Mouse (Mus musculus) liver, embryonic 16.5 days (tissue): Measurements from ENCODE around the gene Tmem259. TPM values are rescaled to one million over a fixed set of nuclear protein-coding genes. Genes with fewer than 3 reads are reported as not detected.

ENCODE experiments used
- ATAC-seq: fragments of 200-750 bp; cut with Nextera tagmentation; 2 replicates; pipeline ENCODE4 v1.8.0; 2017; ENCODE audit warnings: low read depth, mild to moderate bottlenecking, moderate number of reproducible peaks, moderate library complexity
- H3K27ac ChIP-seq: fragments of 300-500 bp; sonication (generic); 2 replicates; pipeline ENCODE4 v1.5.1; 2014; ENCODE audit warnings: mild to moderate bottlenecking, low read length
- H3K27me3 ChIP-seq: fragments of 300-500 bp; sonication (generic); 2 replicates; pipeline ENCODE4 v1.6.1; 2014; ENCODE audit warnings: low read depth, low read length, mixed read lengths; ENCODE audit not compliant: control insufficient read depth, insufficient read depth
- H3K36me3 ChIP-seq: fragments of 300-500 bp; sonication (generic); 2 replicates; pipeline ENCODE4 v1.6.1; 2014; ENCODE audit warnings: mild to moderate bottlenecking; ENCODE audit not compliant: control insufficient read depth, insufficient read depth
- H3K4me1 ChIP-seq: fragments of 300-500 bp; sonication (generic); 2 replicates; pipeline ENCODE4 v1.6.1; 2014; ENCODE audit warnings: low read depth, low read length, mixed read lengths; ENCODE audit not compliant: control insufficient read depth
- H3K4me2 ChIP-seq: fragments of 300-500 bp; sonication (generic); 2 replicates; pipeline ENCODE4 v1.6.1; 2014; ENCODE audit warnings: low read depth, low read length, mixed read lengths
- H3K4me3 ChIP-seq: fragments of 300-500 bp; sonication (generic); 2 replicates; pipeline ENCODE4 v1.5.1; 2014; ENCODE audit warnings: low read depth, mild to moderate bottlenecking, low read length
- H3K9ac ChIP-seq: fragments of 300-500 bp; sonication (generic); 2 replicates; pipeline ENCODE4 v1.6.1; 2014; ENCODE audit warnings: low read depth, low read length
- H3K9me3 ChIP-seq: fragments of 300-500 bp; sonication (generic); replicated peaks from 2 replicates; pipeline ENCODE4 v1.6.1; 2016; ENCODE audit warnings: low read length; ENCODE audit not compliant: control insufficient read depth
- WGBS: fragments of 180-500 bp; shearing (Covaris S2); extraction: QIAGEN DNeasy Blood & Tissue Kit; methylation state at CpG from one replicate; pipeline ENCODE4 v1.1.7; 2014; ENCODE audit not compliant: insufficient replicate concordance; 5-methylcytosine and 5-hydroxymethylcytosine counted together
- polyA plus RNA-seq: library from polyadenylated mRNA; unstranded; fragments of >200 nt; fragmentation: Nextera tagmentation; extraction: Ambion mirVana; gene quantifications from 2 replicates; pipeline ENCODE4 v1.2.1, GENCODE M21; 2015

Tmem259 gene
- polyA plus RNA-seq, 1 experiment from 2014 or later = 4.8 TPM

GRCm38 (mm10) chr10:79945507-79946234, 38.5 kb downstream of the Tmem259 start:
- H3K9ac ChIP-seq = no peak overlapping the region; the same call in 1 of the 2 replicates
- H3K9me3 ChIP-seq = no peaks in the 10 kb centered on the region
- WGBS = 59% methylated on average over 16 of the region's 16 CpGs
- peak overlapping the region; percentile 52 for H3K27ac ChIP-seq
- peaks cover 45% of the 10 kb centered on the region for H3K4me1 ChIP-seq
- no peak overlapping the region for H3K4me3 ChIP-seq
- peaks cover 7% of the 10 kb centered on the region; the same call in 1 of the 2 replicates for H3K36me3 ChIP-seq
- no peak overlapping the region; the same call in 1 of the 2 replicates for H3K4me2 ChIP-seq
- H3K27me3 ChIP-seq = no peaks in the 10 kb centered on the region
- ATAC-seq = no peak

DNA sequence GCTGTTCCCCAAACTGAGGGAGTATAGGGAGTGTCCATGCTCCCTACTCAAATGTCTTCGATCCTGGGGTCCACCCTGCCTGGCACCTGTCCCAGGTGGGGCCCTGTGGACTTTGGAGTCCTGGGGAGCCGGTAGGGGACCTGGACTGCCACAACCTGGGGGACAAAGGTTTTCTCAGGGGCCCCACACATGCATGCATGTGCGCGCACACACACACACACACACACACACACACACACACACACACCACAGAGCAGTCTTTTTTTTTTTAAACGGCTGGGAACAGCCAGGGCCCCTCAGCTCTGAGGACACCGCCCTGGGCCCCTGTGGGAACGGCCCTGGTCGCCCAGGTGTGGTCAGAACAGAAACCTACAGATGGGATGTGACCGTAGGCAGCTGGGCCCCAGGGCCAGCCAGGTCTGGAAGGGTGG, 40.6 kb downstream of the Tmem259 start:
- ATAC-seq = peak; percentile 32
- Histone ChIP-seq H3K27ac (peak overlapping the region; percentile 42; the same call in 1 of the 2 replicates), H3K9me3 (no peaks in the 10 kb centered on the region), H3K4me1 (peaks cover 60% of the 10 kb centered on the region), H3K4me2 (no peak overlapping the region), H3K4me3 (no peak overlapping the region), H3K36me3 (0 out of 2 replicates have a peak, but pooled peaks cover 2% of the 10 kb centered on the region), H3K9ac (peak overlapping the region; percentile 7; the same call in 1 of the 2 replicates), H3K27me3 (no peaks in the 10 kb centered on the region)
- 26% methylated on average over 9 of the region's 9 CpGs for WGBS

GRCm38 (mm10) chr10:79942988-79943387, 41.1 kb downstream of the Tmem259 start:
- Histone ChIP-seq H3K36me3 (0 out of 2 replicates have a peak, but pooled peaks cover 2% of the 10 kb centered on the region), H3K9me3 (no peaks in the 10 kb centered on the region), H3K27me3 (no peaks in the 10 kb centered on the region), H3K4me2 (no peak overlapping the region), H3K27ac (peak overlapping the region; percentile 28), H3K4me3 (no peak overlapping the region), H3K9ac (no peak overlapping the region), H3K4me1 (peaks cover 65% of the 10 kb centered on the region)
- no peak for ATAC-seq
- 52% methylated on average over 1 of the region's 1 CpGs for WGBS

DNA sequence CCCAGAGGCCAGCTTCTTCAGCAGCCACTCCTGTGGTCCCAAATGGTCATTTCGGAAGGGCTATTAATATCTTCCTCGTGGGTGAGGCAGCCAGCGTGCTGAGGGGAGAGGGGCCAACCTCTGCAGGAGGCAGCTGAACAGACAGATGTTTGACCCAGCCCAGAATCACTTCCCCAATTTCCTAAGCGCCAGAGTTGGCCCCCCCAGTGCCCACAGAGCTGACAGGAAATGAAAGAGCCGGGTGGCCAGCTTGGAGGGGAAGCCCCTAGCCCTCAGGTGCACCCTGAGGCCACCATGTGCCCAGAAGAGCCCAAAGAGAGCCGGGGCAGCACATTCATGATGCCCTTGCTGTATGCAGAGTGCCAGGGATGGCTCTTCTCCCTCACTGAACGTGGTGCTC, 43.4 kb downstream of the Tmem259 start:
- no peak overlapping the region for H3K9ac ChIP-seq
- H3K4me2 ChIP-seq = no peak overlapping the region
- H3K27ac ChIP-seq = no peak overlapping the region
- H3K4me1 ChIP-seq = peaks cover 68% of the 10 kb centered on the region
- no peak overlapping the region for H3K4me3 ChIP-seq
- H3K27me3 ChIP-seq = no peaks in the 10 kb centered on the region
- H3K9me3 ChIP-seq = no peaks in the 10 kb centered on the region
- 18% methylated on average over 7 of the region's 7 CpGs for WGBS
- no peak for ATAC-seq
- H3K36me3 ChIP-seq = no peaks in the 10 kb centered on the region

DNA sequence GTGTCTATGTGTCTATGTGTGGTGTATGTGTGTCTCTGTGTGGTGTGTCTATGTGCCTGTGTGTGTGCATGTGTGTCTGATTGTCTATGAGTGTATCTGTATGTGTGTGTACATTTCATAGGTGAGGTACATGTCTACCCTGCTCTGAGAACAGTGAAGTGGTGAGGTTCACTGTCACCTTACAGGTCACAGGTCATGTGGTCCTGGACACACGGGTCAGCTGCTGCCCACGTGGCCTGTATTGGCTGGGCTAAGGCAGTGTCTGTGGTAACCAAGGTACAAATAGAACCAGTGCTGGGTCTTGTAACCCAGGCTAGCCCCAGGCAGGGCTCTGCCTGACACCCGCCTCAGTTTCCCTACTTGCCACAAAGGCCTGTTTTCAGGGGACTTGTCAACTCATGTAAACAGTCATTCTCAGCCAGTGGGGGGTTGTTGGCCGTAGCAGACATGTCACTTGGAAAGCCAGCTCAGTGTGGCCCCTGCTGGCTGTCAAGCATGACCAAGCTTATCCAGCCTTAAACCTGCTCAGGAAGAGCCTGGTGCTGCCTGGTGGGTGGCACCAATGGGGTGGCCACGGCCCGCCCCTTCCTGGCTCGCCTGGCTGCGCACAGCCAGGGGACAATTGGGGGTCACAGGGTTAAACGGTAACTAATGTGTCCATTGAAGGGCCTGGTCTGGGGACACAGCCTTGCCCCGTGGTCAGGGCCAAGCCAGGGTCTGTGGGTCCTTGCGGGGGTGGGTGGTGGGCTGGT, 46.2 kb downstream of the Tmem259 start:
- Histone ChIP-seq H3K27ac (peak overlapping the region; percentile 83), H3K4me2 (peak overlapping the region; percentile 47; the same call in 1 of the 2 replicates), H3K36me3 (no peaks in the 10 kb centered on the region), H3K9me3 (no peaks in the 10 kb centered on the region), H3K4me1 (peaks cover 64% of the 10 kb centered on the region), H3K27me3 (no peaks in the 10 kb centered on the region), H3K4me3 (no peak overlapping the region), H3K9ac (no peak overlapping the region; the same call in 1 of the 2 replicates)
- peak; percentile 59 for ATAC-seq
- 54% methylated on average over 11 of the region's 11 CpGs for WGBS

GRCm38 (mm10) chr10:79936911-79937441, 47.2 kb downstream of the Tmem259 start:
- peaks cover 70% of the 10 kb centered on the region for H3K4me1 ChIP-seq
- peak overlapping the region; percentile 47 for H3K4me2 ChIP-seq

DNA sequence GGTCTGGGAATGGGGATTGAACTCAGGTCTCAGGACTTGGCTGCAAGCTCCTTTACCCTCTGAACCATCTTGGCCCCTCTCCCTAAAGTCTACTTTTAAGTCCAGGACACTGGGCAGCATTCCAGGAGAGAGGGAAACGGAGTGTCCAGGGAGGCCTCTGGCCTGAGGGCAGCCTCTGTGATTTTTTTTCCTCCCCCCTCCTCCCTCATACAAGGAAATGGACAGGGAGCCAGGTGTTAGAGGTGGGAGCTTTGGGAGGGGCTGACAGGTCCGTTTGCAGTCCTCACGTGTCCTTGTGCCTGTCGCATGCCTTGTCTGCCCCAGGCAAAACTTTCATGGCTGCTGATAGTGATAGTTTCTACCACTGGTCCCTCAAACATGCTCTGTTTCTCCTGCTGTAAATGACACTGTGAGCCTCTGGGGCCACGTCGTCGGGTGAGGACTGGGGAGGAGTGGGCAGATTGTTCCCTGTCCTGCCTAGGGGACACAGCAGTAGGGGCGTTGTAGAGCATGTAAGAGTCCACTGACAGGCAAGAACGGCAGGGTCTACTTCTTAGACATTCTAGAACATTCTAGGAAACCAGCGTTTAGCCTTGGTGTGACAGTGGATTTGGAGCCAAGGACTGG, 47.7 kb downstream of the Tmem259 start:
- Histone ChIP-seq H3K27me3 (no peaks in the 10 kb centered on the region), H3K36me3 (no peaks in the 10 kb centered on the region), H3K4me1 (peaks cover 74% of the 10 kb centered on the region), H3K9me3 (no peaks in the 10 kb centered on the region), H3K4me2 (peak overlapping the region; percentile 47; the same call in 1 of the 2 replicates), H3K9ac (peak overlapping the region; percentile 46), H3K4me3 (no peak overlapping the region), H3K27ac (peak overlapping the region; percentile 83)
- 54% methylated on average over 10 of the region's 10 CpGs for WGBS
- ATAC-seq = no peak

More at GRCm38 (mm10) chr10:79936911-79937441, 47.2 kb downstream of the Tmem259 start:
- Histone ChIP-seq H3K36me3 (no peaks in the 10 kb centered on the region), H3K9ac (peak overlapping the region; percentile 46), H3K27ac (peak overlapping the region; percentile 83), H3K27me3 (no peaks in the 10 kb centered on the region), H3K4me3 (peak overlapping the region; percentile 23; the same call in 1 of the 2 replicates), H3K9me3 (no peaks in the 10 kb centered on the region)
- 34% methylated on average over 27 of the region's 27 CpGs for WGBS
- peak; percentile 55 for ATAC-seq

- H3K4me1 ChIP-seq = peaks cover 72% of the 10 kb centered on the region
- H3K27ac ChIP-seq = no peak overlapping the region
- H3K4me2 ChIP-seq = no peak overlapping the region
- no peaks in the 10 kb centered on the region for H3K27me3 ChIP-seq
- no peak for ATAC-seq
- no peaks in the 10 kb centered on the region for H3K36me3 ChIP-seq
- no peak overlapping the region; the same call in 1 of the 2 replicates for H3K9ac ChIP-seq
- WGBS = 83% methylated on average over 16 of the region's 16 CpGs
- H3K4me3 ChIP-seq = no peak overlapping the region
- no peaks in the 10 kb centered on the region for H3K9me3 ChIP-seq
Measured at GRCm38 (mm10) chr10:79934794-79935569, 49.1 kb downstream of the Tmem259 start.
